Mouse (Mus musculus) ES-E14 (cell line): ENCODE data around the gene Nat10. TPM values are rescaled to one million over a fixed set of nuclear protein-coding genes. Genes with fewer than 3 reads are reported as not detected.

Experiments used
- DNase-seq: peaks from one replicate; pipeline ENCODE4 v3.0.0-alpha.2; 2013; ENCODE audit warnings: low read depth, low spot score
- H3K27ac ChIP-seq: 2 replicates; pipeline ENCODE4 v1.5.1; 2012; ENCODE audit warnings: low read depth, mild to moderate bottlenecking, low read length, moderate library complexity, mixed read lengths; ENCODE audit not compliant: poor library complexity, insufficient read depth, severe bottlenecking
- H3K36me3 ChIP-seq: 2 replicates; pipeline ENCODE4 v1.6.1; 2012; ENCODE audit warnings: mild to moderate bottlenecking, low read length, moderate library complexity, mixed read lengths; ENCODE audit not compliant: control insufficient read depth, poor library complexity, insufficient read depth, severe bottlenecking
- H3K4me1 ChIP-seq, 2 experiments: fragments of 150-350 bp in 1 of 2; sonication (generic) in 1 of 2; 2 replicates each; pipeline ENCODE4 v1.6.1; 2012; ENCODE audit warnings: low read length in 2 of 2, mild to moderate bottlenecking in 1 of 2, mixed read lengths in 1 of 2; ENCODE audit not compliant: control insufficient read depth in 2 of 2, insufficient read depth in 2 of 2, poor library complexity in 1 of 2
- H3K4me3 ChIP-seq, 2 experiments: fragments of 150-350 bp in 1 of 2; sonication (generic) in 1 of 2; 2 replicates each; pipeline ENCODE4 v1.5.1; 2012; ENCODE audit warnings: low read length in 2 of 2, low read depth in 1 of 2, mild to moderate bottlenecking in 1 of 2, mixed read lengths in 1 of 2; ENCODE audit not compliant: insufficient read depth in 1 of 2, poor library complexity in 1 of 2, severe bottlenecking in 1 of 2
- H3K9ac ChIP-seq: 2 replicates; pipeline ENCODE4 v1.6.1; 2012; ENCODE audit warnings: low read depth, mild to moderate bottlenecking, low read length, mixed read lengths; ENCODE audit not compliant: poor library complexity, insufficient read depth, severe bottlenecking
- H3K9me3 ChIP-seq: fragments of 150-350 bp; sonication (generic); 2 replicates; pipeline ENCODE4 v1.6.1; 2012; ENCODE audit warnings: low read depth, mild to moderate bottlenecking, low read length; ENCODE audit not compliant: control insufficient read depth, insufficient read depth
- CHD2 ChIP-seq: IDR thresholded peaks from 2 replicates; pipeline ENCODE4 v1.6.1; 2014; ENCODE audit warnings: mild to moderate bottlenecking, low read depth, low read length, inconsistent platforms
- HCFC1 ChIP-seq: IDR thresholded peaks from 2 replicates; pipeline ENCODE4 v1.6.1; 2012; ENCODE audit warnings: low read length, inconsistent platforms, borderline replicate concordance; ENCODE audit not compliant: insufficient read depth
- MAFK ChIP-seq: IDR thresholded peaks from 2 replicates; pipeline ENCODE4 v1.6.1; 2014; ENCODE audit warnings: mild to moderate bottlenecking, low read depth, low read length, inconsistent platforms; ENCODE audit not compliant: insufficient read depth
- ZC3H11A ChIP-seq: IDR thresholded peaks from 2 replicates; pipeline ENCODE4 v1.6.1; 2012; ENCODE audit warnings: low read depth, mild to moderate bottlenecking, inconsistent platforms, low read length, borderline replicate concordance
- ZNF384 ChIP-seq: IDR thresholded peaks from 2 replicates; pipeline ENCODE4 v1.6.1; 2012; ENCODE audit warnings: low read depth, low read length, inconsistent platforms
- in situ Hi-C, 2 experiments: fragments of 600-800 bp; cut with MboI; formaldehyde crosslinking; loops; one replicate each; pipeline ENCODE4 v1.15.1; 2025; ENCODE audit warnings: low sequenced_read_pairs in 2 of 2, inconsistent platforms in 1 of 2; ENCODE audit not compliant: unreplicated experiment in 2 of 2
- total RNA-seq: library from RNA; depleted of rRNA; stranded (reverse); fragments of 300-350 nt; gene quantifications from 2 replicates; pipeline ENCODE4 v1.2.3, GENCODE M21; 2012

Gene Nat10
- total RNA-seq, 1 experiment: 77.0 TPM

DNA sequence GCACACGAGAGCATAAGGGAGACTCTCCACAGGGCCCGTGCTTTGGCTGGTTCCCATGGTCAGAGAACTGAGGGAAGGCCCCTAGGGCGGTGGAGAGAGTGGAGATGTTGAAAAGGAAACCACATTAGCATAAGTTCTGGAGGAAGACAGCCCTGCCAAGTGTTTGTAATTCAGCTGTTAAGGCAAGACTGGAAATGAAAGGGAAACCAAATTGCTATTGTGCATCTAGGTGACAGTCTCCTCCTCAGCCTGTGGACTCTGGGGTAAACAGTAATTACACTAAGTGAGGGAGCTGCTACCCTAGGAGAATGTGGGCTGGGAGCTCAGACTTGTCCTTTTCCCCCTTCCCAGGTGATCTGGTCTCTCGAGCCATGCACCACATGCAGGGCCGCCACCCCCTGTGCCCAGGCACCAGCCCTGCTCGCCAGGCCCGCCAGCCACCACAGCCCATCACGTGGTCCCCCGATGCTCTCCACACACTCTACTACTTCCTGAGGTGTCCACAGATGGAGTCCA is 78.1 kb downstream of the Nat10 start:
- Histone ChIP-seq H3K36me3 (no peaks in the 10 kb centered on the region), H3K9ac (no peak overlapping the region), H3K4me1 (0 out of 4 replicates have a peak, but pooled peaks cover 0 to 2% of the 10 kb centered on the region in 2 experiments), H3K9me3 (no peaks in the 10 kb centered on the region), H3K4me3 (no peak overlapping the region), H3K27ac (no peak overlapping the region)
- DNase-seq: peak; percentile 26
- TF ChIP-seq HCFC1 (no peak), ZNF384 (no peak), CHD2 (no peak), ZC3H11A (no peak), MAFK (no peak)
- in situ Hi-C loops: no loop called here

DNA sequence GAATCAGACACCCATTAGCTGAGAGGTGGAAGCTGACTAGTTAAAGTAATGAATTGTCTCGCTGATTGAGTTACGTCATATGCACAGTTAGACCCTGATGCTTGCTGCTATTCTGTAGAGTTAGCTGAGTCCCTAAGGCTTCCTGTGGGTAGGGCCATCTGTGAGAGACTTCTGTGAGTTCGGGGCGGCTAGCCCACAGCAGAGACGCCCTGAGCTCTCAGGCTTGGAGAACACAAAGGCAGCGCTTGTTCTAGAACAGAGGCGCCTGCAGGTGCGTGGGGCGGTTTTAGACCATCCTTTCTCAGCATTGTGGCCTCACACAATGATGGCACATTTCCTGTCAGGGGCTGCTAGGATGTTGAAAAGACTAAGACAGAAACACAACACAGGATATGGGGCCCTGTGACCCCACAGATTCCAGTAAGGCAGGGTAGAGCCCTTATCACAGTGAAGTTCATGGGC is 78.8 kb downstream of the Nat10 start:
- no peaks in the 10 kb centered on the region for H3K36me3 ChIP-seq
- H3K27ac ChIP-seq: no peak overlapping the region
- no peak overlapping the region for H3K9ac ChIP-seq
- TF ChIP-seq HCFC1 (no peak), ZNF384 (no peak)
- H3K4me1 ChIP-seq: 0 out of 4 replicates have a peak, but pooled peaks cover 0 to 2% of the 10 kb centered on the region in 2 experiments
- in situ Hi-C loops: no loop called here
- no peak for DNase-seq
- no peaks in the 10 kb centered on the region for H3K9me3 ChIP-seq
- H3K4me3 ChIP-seq: no peak overlapping the region

DNA sequence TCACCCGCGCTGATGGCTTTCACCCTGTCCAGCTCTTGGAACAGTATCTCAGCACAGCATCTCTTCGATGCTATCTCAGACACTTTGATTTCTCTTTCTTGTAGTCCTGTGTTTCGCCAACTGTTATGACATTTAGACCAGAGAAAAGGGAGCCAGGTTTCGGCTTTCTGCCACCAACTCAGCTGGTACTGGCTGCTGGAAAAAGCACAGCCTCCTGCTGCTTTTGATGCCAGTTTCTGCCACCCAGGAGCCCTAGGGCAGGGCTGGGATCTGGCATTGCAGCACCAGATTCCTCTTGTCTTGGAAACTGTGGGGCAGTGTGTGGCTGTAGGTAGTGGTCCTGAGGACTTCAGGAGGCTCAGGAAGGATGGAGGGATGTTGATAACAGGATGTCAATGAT is 79.9 kb downstream of the Nat10 start:
- in situ Hi-C loops: no loop called here
- no peak overlapping the region for H3K27ac ChIP-seq
- no peak for DNase-seq
- no peak overlapping the region for H3K4me3 ChIP-seq
- H3K9me3 ChIP-seq: no peaks in the 10 kb centered on the region
- no peak overlapping the region for H3K9ac ChIP-seq
- 0 out of 4 replicates have a peak, but pooled peaks cover 0 to 2% of the 10 kb centered on the region in 2 experiments for H3K4me1 ChIP-seq
- TF ChIP-seq ZNF384 (no peak), CHD2 (no peak), MAFK (no peak), HCFC1 (no peak), ZC3H11A (no peak)
- no peaks in the 10 kb centered on the region for H3K36me3 ChIP-seq

DNA sequence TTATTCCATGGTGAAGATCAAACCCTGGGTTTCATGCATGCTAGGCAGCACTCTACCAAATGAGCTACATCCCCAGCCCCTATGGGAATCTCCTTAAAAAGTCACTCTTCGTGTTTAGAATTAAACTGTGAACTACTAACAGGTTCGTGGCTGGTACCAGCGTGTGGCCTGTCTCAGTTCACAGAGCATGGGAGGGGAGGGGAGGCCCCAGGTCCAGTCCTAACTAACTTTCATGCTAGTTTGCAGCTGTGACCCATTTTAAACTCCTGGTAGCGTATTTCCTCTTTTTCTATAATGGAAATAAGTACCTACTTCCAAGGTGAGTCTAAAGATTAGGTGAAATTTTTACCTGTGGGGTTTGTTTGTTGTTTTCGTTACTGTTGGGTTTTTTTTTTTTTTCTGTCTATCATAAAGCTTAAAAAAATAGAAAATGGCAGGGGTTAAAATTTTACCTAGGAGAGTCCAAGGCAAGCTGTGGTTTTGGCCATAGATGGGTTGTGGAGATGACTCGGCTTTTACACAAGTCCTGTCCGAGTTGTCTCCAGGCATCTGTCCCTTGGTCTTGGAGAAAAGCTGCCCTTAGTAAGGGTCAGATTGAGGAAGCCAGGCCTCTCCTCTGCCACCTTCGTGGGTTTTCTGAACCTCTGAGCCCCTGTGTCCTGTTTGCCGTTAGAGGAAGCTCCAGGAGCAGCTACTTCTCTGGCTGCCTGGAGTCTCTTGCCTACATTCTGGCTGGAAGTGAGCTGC is 80.5 kb downstream of the Nat10 start:
- in situ Hi-C loops: no loop called here
- H3K4me1 ChIP-seq: 0 out of 4 replicates have a peak, but pooled peaks cover 0 to 2% of the 10 kb centered on the region in 2 experiments
- no peak overlapping the region for H3K4me3 ChIP-seq
- no peaks in the 10 kb centered on the region for H3K36me3 ChIP-seq
- no peak overlapping the region for H3K9ac ChIP-seq
- DNase-seq: no peak
- TF ChIP-seq HCFC1 (no peak), CHD2 (no peak), ZNF384 (no peak), MAFK (no peak), ZC3H11A (no peak)
- no peak overlapping the region for H3K27ac ChIP-seq
- no peaks in the 10 kb centered on the region for H3K9me3 ChIP-seq
